Mouse (Mus musculus) heart, postnatal 0 days (tissue): ENCODE measurements around the gene Tmem178.

ENCODE experiments used
- CTCF ChIP-seq: IDR thresholded peaks from 2 replicates; pipeline ENCODE4 v1.5.1; 2016; ENCODE audit warnings: antibody characterized with exemption, control low read depth, low read depth
- EP300 ChIP-seq: IDR thresholded peaks from 2 replicates; pipeline ENCODE4 v1.6.1; 2016; ENCODE audit warnings: antibody characterized with exemption, low read depth

DNA sequence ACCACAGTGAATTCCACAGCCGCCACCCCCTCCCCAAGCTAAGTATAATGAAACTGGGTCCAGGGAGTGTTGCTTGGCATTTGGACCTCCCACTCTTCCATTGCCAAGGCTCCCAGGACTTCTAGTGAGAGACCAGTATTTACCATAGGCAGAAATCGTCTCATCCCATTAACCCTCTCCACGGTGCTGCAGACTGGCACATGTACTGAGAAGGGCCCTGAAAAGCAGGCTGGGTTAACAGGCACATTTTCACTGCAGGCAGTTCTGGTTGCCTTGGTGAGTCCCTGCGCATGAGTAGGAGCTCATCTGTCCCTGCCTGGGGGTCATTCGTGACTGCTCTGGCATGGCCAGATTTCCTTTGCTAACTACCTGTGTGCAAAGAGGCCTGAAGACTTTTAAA lies 40.4 kb upstream of the Tmem178 start:
- TF ChIP-seq CTCF (no peak), EP300 (no peak)
